Mouse (Mus musculus) layer of hippocampus, adult 11-12 months (tissue): Measurements from ENCODE around the gene Ap3m1.

ENCODE experiments used
- DNase-seq: peaks from one replicate; pipeline ENCODE4 v3.0.0; 2022; ENCODE audit warnings: low spot score

Ap3m1 gene

GRCm38 (mm10) chr14:21069594-21069993 is 17.3 kb upstream of the Ap3m1 start:
- no peak for DNase-seq

GRCm38 (mm10) chr14:21065490-21066162 is 13.3 kb upstream of the Ap3m1 start:
- DNase-seq: no peak

GRCm38 (mm10) chr14:21064321-21064720 is 12.0 kb upstream of the Ap3m1 start:
- DNase-seq: no peak

DNA sequence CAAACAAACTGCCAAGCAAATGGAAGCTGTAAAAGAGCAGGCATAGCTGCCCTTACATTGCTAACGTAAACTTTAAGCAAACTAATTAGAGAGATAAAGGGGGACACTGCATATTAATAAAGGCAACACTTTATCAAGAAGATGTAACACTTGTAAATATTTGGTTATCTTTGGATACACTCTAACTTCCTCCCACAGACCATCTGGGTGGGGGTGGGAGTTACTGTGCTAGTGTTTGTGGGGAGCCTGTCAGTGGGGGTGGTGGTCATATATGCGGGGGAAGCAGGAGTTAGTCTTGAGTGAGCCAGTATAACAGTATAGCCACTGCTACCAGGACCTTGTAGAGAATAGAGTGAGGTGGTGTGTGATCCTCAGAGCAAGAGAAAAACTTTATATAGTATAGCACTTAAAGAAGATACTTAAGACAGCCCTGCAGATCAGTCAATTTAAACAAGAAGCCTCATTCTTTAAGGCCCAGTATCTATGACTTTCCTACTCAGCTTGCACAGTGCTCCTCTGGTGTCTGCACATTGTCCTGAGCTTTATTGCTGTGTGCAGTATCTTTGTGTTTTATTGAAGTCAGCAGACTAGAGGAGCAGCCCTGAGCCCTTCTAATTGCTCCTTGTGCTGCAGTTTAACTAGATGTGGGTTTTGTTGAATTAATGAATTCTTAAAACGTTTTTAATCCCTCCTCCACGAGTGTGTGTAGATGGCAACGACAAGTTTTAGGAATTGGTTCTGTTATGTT is 10.6 kb upstream of the Ap3m1 start:
- DNase-seq: no peak

- no peak for DNase-seq
Measured at GRCm38 (mm10) chr14:21058972-21059371, 6.7 kb upstream of the Ap3m1 start.

GRCm38 (mm10) chr14:21053586-21053985 is 1.3 kb upstream of the Ap3m1 start:
- no peak for DNase-seq

DNA sequence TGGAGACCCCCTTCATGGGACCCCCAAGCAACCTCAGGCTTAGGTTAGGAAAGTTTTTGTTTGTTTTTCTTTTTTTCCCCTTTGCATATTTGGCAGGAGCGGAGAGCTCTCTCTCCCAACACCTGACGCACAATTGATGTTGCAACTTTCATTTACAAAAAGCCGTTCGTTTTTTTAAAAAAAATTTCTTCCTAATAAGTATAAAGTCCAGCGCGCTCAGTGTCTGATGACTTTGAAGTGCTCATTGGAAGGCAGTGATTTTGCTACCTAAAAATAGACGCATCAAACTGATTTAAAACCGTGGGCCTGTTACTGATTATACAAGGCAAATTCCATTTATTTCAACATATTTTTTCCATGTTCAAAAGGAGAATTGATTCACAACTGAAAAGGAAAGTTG is 843 bp upstream of the Ap3m1 start:
- DNase-seq: no peak

GRCm38 (mm10) chr14:21052781-21053130 is 448 bp upstream of the Ap3m1 start:
- DNase-seq: no peak

DNA sequence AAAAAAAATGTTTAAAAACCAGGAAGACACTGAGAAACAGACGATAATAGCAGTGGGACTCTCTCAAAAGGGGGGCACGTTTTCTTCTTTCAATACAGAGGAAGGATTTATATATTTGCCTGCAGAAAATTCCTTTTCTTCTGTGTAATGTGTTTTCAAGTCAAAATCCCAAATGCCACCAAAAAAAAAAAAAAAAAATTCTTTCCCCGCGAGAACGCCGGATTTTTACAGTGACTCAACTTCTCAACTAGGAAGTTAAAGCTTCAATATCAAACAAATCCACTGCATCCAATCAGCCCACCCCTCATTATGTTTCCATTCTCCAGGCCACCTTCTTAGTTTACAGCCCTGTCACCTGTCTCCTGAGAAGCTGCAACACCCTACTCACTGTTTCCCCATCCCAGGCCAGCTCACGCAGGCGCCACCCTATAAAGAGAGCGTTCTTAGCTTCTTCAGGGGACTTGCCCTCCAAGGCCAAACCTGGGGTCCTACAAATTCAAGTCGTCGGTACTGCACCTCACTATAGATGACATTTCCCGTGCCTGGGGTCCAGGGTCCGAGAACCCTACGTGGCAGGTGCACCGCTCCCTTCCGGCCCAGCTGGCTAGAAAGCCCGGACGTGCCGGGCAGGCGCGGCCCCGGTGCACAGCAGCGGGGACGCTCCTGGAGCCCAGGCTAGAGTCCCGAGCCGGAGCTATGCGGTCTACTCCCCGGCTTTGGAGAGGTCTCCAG is 762 bp downstream of the Ap3m1 start:
- no peak for DNase-seq

DNA sequence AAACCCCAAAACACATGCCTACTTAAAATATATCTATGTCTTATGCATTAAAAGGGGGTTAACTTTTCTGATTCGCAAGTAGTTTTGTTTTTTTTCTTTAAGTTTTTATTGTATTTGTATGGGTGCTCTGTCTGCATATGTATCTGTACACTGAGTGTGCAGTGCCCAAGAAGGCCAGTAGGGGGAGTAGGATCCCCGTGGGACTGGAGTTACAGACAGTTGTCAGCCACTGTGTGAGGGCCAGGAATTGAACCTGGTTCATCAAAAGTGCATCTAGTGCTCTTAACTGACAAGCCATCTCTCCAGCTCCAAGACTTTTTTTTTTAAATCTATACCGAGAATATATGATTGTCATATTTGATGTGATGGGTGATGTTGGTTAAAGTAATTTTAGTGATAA is 1.6 kb downstream of the Ap3m1 start:
- no peak for DNase-seq

GRCm38 (mm10) chr14:21048879-21049278 is 3.4 kb downstream of the Ap3m1 start:
- no peak for DNase-seq

- no peak for DNase-seq
Measured at GRCm38 (mm10) chr14:21047840-21048239, 4.5 kb downstream of the Ap3m1 start.

GRCm38 (mm10) chr14:21039623-21040022 is 12.7 kb downstream of the Ap3m1 start:
- no peak for DNase-seq

GRCm38 (mm10) chr14:21039077-21039476 is 13.2 kb downstream of the Ap3m1 start:
- DNase-seq: no peak

DNA sequence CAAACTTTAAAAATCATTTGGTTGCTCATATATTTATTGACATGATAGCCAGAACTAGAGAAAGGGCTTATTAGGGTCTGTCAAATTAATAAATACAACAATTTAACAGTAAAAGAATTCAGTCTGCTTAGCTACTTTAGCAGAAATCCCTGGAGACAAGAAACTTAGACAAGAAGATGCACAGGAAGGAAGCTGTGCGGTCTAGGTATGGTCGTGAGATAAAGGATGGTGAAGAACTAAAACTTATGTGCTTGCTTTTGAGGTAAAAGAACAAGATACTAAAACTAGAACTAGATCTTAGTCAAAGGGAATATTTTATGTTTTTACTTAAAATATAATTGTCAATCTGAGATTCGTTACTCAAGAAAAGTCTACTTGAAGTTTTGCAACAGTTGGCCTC is 17.5 kb downstream of the Ap3m1 start:
- DNase-seq: no peak

GRCm38 (mm10) chr14:21034271-21034670 is 18.0 kb downstream of the Ap3m1 start:
- no peak for DNase-seq

- peak; percentile 32 for DNase-seq
Measured at GRCm38 (mm10) chr14:21031783-21032511, 20.4 kb downstream of the Ap3m1 start.

DNA sequence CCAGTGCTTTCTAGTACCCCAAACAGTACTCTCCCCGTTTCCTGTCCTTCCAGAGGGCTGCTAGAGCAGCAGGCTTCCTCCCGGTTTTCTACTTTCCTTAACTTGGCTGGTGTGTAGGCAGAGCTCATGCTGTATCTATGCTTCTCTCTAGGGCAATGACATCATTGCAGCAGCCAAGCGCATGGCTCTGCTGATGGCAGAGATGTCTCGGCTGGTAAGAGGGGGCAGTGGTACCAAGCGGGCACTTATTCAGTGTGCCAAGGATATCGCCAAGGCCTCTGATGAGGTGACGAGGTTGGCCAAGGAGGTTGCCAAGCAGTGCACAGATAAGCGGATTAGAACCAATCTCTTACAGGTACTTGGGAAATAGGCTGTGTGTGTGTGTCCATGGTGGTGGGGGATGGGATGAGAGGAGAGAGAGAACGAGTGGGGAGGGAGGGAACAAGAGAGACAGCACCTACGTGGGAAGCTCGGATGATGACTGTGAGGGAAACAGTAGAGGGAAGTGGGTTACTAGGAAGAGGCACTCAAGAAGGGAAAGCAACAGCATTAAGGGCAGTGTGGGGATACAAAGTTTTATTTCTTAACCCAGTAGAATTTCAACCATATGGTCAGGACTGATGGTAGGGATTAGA is 23.2 kb downstream of the Ap3m1 start:
- DNase-seq: peak; percentile 29

DNA sequence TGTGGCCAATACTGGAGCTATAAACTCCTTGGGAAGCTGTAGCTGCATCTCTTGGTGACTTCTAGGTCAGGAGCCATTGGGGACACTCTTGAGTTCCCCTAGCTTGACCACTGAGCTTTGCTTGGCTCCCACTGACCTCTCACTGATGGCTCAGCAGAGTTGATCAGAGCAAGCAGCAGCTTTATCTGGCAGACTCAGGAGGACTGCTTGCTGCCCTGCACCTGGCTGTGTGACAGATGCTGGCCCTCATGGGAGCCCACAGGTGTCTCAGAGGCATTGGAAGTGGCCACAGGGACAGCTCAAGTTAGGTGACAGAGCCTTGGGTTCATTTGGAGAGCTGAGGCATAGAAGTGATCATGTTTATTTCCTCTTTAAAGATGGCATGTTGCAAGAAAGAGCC is 24.8 kb downstream of the Ap3m1 start:
- no peak for DNase-seq

DNA sequence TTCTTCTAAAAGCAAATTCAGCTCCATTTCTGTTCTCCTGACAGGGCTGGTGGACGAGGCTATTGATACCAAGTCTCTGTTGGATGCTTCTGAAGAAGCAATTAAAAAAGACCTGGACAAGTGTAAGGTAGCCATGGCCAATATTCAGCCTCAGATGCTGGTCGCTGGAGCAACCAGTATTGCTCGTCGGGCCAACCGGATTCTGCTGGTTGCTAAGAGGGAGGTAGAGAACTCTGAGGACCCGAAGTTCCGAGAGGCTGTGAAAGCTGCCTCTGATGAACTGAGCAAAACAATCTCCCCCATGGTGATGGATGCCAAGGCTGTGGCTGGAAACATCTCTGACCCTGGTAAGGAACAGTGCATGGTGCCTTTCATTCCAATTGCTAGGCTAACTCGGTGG is 31.9 kb downstream of the Ap3m1 start:
- DNase-seq: peak; percentile 51

DNA sequence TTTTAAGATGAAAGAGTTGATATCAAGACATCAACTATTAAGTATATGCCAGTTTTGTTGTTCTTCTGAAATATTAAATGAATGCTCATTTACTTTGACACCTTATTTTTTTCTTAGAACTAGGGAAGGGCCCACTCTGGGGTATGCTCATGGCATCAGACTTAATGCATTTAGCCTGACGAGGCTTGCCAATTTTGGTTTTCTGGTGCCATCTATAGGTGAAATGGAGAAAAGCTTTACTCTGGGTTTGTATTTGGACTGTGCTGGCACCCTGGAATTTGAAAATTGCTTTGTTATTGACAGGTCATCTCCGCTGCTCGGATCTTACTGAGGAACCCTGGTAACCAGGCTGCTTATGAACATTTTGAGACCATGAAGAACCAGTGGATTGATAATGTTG is 33.3 kb downstream of the Ap3m1 start:
- peak; percentile 47 for DNase-seq

DNA sequence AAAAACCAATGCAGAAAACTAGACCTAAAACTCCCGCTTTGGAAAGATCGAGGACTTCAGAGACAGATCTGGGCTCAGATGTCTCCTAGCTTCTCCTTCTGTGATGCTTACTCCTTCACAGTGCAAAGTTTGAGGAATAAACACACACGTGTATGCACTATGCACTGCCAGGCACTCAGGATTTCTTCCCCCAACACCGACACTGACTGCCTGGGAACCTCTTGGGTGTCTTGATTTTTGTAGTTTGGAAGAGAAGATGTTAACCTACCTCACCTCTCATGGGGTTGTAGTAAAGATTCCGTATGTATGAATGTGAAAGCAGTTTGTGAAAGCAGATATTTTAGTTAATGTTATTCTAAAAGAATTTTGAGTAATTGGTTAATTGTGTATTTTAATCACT is 34.4 kb downstream of the Ap3m1 start:
- DNase-seq: no peak
